Mouse (Mus musculus) hematopoietic stem cell, adult 5-6 weeks (primary cell): ENCODE results near the gene Coro2a. TPM values are rescaled to one million over a fixed set of nuclear protein-coding genes. Genes with fewer than 3 reads are reported as not detected.

Source experiments
- ATAC-seq, 2 experiments: fragments of 125-278 bp in 1 of 2; replicated peaks in 1 of 2; 2 replicates each; pipeline ENCODE4 v1.8.0; 2016 to 2017; ENCODE audit warnings: inconsistent platforms in 2 of 2, mild to moderate bottlenecking in 2 of 2, moderate number of reproducible peaks in 2 of 2, low read depth in 1 of 2, moderate TSS enrichment in 1 of 2; ENCODE audit not compliant: low FRiP score in 2 of 2, poor library complexity in 2 of 2, severe bottlenecking in 2 of 2, insufficient read depth in 1 of 2, low TSS enrichment in 1 of 2
- total RNA-seq: library from RNA; stranded (forward); fragments of 172-1452, 232-1000 nt; gene quantifications from 2 replicates; pipeline ENCODE4 v1.2.3, GENCODE M21; 2017

The Coro2a gene
- total RNA-seq, 1 experiment from 2014 or later, result 57.8 TPM

DNA sequence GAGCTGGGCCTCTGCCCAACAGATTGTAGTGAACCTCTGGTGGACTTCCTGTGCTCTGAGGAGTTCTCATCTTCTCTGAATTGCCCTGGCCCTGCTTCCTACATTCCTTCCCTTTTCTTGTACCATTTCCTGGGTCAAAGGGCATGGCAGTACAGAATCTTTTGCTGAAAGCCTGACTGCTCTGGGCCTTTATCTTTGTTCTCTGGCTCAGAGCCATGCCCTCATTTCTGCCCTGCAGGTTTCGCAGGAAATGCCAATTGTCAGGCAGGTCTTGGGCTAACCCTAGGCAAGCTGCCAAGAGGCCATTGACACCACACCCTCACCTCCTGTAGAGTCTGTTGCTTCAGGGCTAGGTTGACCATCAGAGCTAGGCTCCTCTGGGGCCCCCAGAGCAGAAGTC, 48.1 kb downstream of the Coro2a start:
- ATAC-seq, result peak; percentile 2 to 18; a peak in 1 of 4 replicates

DNA sequence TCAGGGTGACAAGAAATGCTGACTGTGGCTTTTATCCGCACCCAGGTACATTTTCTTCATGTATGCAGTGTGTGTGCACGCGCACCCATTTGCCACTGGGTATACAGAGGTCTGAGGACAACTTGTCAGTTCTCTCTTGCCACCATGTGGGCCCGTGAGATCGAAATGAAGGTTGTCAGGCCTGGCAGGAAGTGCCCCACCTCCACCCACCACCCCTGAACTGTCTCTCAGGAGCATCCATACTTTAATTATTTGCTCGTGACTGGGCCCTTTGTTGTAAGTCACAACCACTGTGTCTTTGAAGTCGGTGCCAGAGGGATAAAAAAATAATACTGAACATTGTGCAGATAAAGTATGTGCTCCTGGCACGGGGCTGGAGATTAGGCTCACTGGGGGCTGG, 51.6 kb downstream of the Coro2a start:
- no peak for ATAC-seq

DNA sequence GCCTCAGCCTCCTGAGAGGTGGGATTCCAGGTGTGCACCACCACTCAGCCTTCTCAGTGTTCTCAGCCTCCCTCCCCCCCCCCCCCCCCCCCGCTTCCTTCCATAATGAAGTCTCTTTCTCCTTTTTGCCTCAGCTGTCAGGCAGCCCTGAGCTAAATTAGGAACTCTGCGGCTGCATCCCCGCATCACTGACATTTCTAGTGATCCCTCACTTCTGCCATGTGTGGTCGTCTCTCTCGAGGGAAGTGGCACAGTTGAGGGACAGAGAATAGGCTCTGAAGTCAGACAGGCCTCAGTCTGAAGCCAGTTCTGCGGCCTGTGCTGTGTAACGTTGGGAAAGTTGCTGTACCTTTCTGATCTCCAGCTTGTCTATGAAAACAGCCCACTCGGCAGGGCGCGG, 52.0 kb downstream of the Coro2a start:
- ATAC-seq, result no peak

DNA sequence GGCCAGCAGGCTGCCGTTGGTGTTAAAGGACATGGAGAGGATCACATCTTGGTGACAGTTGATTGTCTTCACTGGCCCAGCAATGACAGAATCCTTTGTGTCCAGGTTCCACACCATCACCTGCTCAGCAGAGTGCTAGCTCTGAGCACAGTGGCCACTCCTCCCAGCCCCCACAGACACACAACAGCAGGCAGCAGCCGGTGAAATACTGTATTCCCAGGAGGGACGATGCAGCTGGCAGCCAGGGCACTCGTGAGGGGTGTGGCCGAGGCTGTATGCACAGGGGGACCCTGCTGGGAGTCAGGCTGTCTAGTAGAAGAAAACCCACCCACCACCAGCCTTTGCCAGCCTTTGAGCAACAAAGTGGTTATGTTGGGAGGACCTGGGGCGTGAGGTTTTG, 55.3 kb downstream of the Coro2a start:
- no peak for ATAC-seq

DNA sequence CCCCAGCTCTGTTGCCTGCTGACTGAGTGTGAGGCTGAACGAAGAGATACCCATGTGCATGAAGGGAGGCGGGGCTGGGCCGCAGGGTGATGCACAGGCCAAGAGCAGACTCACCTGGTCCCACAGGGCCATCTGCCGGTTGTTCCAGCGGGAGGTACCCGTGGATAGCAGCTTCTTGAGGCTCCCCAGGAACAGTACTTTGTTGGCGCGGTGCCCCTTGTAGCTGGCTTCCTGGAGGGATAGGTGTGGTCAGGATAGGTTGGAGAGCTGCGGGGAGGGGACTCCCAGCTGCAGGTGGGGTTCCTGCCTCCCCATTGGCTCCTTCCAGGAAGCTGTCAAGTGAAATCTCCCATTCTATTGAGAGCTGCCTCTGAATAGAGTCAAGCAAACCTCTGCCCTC, 56.5 kb downstream of the Coro2a start:
- ATAC-seq, result no peak

DNA sequence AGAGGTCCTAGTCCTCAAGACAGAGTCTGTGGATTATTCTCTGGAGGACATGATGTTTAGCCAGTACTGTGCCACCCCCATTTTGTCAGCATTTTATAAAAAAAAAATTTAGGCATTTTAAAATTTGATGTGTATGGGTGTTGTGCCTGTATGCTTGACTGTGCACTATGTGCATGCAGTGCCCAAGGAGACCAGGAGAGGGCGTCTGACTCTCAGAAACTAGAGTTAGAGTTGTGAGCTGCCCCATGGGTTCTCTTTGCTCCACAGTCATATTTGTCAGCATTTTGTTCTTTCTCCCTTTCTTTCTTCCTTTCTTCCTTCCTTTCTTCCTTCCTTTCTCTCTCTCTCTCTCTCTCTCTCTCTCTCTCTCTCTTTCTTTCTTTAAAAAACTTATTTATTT, 57.7 kb downstream of the Coro2a start:
- peak; percentile 46 to 67; a peak in 1 of 4 replicates for ATAC-seq

DNA sequence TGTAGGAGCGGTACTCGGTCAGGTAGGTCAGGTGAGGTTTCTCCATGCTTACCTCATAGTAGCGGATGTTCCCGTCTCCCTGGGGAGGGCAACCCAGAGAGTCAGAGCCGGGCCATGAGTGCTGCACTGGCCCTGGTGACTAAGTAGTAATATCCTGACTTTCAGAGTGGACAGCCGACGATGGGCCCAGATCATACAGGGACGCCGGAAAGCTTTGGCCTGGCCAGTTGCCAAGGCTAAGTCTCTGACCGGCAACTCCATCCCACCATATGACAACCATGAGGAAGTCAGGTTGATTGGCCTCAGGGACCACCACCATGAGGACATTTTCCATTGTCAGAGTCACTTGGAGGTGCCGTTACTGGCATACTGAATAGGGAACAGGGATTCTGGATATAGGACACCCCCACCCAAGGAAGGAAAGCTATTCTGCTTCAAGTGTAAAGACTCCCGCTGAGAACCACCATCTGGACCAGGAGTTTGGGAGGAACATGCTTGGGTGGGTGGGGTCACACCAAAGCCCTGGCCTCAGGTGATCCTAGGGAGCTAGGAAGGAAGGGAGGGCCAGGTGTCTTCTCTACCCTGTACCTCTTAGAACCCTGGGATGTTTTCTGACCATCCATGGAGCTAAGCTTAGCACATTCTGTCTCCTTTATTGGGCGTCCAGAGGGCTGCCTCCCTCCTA, 58.5 kb downstream of the Coro2a start:
- ATAC-seq, result no peak

DNA sequence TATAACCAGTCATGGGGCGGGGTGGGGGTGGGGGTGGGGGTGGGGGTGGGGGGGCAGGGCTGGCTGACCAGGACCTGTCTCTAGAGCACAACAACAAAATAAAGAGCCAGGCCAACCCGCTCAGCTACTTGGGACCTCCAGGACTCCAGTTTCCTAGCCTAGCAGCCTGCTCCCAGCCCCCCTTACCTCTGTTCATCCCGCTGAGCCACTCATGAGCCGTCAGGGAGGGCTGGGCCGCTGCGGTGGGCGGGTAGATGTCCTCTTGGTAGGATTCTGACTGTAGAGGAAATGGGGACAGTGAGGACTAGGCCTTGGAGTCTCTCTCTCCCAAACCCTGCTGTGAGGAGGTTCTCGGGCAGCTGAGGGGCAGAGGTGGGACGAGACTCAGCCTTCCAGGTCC, 60.3 kb downstream of the Coro2a start:
- no peak for ATAC-seq

DNA sequence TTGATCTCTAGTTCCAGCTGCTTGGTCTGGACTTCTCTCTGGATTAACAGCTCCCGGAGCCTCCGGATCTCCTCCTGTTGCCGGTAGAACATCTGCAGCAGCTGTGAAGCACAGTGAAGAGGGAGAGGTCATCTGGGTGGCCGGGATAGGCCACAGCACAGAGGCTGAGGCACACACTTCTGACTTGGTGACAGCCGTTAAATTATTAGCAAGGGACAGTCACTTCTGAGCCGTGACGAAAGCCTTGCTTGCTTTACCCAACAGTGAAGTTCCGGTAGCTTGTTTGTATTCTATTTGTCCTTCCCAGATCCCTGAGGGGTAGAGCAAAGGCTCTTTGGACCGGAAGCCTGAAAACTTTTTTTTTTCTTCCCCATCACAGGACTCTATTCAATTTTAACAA, 62.8 kb downstream of the Coro2a start:
- ATAC-seq, result no peak

DNA sequence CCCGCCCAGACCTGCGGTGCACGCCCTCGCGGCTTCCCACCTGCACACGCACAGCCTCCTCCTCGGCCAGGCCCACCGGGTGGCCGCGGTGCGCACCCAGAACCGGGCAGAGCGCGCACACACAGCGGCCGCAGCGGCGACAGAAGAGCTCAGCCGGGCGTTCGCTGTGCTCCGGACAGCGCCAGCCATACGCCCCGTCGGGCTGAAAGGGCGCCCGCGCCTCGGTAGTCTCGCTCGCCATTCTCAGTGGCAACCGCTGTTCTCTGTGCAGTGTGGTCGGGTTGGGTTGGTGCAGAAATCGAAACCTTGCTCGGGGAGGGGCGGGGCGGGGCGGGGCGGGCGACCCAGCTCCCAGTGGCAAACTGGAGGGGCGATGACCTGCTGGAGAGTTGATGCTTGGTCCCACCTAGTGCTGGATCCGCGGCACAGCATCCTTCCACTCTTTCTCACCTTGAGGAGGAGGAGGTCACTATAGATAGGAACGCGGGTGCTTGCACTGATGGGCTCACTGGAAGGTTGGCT, 66.1 kb downstream of the Coro2a start, which contains the start of gene Trim14:
TSS of gene Trim14 (minus strand) at position 302 of the 522 bp plus-strand sequence.
- ATAC-seq, result peak; percentile 75 to 76

DNA sequence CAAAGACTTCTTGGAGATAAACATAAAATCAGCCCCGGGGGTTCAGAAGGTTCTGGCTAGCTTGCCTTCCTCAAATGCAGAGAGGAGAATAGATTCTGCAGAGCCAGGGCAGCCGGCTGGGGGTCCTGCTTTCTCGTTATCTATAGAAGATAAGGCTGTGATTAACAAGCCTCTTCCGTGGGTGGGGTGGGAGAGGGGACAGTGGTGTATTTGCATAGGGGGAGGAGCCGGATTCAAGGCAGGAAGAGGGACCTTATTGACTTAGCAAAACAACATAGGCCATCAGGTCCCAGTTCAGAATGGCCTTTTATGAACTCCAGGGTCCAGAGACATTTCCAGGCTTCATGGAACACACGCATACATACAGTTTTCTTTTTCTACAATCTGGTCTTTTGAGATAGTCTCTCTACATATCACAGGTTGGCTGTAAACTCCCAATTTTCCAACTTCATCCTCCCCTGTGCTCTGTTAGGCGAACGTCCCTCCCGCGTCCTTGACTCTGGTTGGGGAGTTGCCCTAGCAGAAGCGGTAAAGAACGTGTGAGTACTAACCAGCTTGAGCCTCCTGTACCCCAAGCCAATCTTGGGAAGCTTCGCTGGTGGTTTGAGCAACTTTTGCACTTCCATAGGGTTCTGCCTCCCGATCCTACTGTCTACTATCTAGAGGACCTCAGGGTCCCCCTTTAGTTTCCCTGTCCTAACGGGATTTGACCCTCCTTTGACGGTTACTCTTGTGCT, 66.7 kb downstream of the Coro2a start:
- ATAC-seq, result peak; percentile 16 to 26; a peak in 1 of 4 replicates

DNA sequence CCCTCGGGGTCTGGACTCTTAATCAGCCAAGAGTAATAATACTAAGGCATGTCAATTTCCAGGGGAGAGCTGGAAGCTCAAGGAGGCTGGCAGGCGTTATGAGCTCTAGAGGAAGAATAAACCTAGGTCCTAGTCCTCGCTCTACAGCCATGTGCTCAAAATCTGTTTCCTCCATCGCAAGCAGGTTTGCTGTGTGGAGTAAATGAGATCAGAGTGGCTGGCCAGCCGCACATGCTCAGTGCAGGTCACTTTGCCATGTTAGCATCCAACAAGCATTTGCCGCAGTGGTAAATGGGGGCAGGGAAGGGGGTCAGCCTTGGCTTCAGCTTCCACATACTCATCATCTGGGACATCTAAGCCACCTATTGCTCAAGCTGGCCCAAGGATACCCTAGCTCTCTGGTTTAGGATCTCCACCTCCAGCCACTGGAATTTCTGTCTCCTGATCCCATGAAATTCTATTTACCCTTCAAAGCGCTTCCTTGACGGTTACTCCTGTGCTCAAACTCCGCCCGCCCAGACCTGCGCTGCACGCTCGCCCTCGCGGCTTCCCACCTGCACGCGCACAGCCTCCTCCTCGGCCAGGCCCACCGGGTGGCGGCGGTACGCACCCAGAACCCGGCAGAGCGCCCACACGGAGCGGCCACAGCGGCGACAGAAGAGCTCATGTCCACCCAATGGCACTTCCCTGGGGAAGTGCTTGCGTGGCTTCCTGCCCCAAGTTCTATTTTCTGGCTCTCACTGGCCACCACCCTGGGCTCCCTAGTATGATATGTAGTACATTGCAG, 67.9 kb downstream of the Coro2a start:
- peak in 1 of 2 experiments; percentile 37; a peak in 1 of 4 replicates for ATAC-seq

DNA sequence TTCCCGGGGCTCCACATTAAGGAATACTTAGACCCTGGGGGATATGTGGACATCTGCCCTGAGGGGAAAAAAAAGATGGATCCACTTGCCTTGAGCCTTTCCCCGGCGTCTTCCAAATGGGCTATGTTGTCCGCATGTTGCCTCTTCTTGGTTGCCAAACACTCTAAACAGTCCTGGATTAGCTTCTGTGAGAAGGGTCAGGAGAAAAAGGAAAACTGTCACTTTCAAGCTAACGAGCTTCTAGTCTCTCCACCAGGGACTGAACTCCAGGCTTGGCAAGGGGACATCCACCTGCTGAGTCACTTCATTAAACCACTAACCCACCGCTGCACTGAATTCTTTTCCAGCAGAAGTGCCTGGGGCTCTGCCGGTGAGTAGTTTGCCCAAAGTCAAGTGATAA, 69.1 kb downstream of the Coro2a start:
- 0 out of 4 replicates have a peak, but pooled peaks of 1 of the 2 experiments have one; percentile 19 for ATAC-seq

DNA sequence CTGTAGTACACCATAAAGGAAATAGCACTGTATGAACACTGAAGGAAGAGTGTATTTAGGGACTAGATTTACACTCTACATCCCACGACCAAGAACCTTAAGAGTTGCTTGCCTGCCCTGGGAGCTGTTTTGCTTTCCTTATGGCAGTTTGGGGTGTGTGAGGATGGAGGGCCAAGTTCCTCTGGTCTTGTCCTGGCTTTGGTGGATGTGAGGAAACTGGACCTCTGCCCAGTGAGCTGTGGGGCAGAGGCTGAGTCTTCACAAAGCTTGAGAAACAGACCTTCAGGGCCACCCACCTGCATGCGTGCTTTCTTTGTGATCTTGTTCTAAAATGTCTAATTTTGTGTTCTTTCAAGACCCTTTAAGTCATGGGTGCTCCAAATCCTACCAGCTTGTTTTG, 69.5 kb downstream of the Coro2a start:
- ATAC-seq, result no peak

DNA sequence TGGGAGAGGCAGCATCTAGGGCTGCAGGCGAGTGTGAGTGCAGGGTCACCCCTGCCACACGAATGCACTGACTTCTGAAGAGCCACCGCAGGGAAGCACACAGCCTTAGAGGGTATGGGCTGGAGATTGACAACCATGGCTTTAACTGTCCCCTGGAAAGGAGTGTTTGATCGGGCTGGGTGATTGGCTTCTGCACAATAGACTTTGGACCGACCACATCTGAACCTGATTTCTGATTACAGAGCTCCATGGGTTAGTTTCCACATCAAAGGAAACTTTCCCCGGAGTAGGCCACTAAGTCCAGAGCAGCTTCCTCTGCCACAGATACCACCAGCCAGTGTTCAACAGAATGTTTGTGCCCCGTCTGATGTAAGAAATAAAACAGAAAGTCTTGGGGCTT, 72.3 kb downstream of the Coro2a start:
- no peak for ATAC-seq

DNA sequence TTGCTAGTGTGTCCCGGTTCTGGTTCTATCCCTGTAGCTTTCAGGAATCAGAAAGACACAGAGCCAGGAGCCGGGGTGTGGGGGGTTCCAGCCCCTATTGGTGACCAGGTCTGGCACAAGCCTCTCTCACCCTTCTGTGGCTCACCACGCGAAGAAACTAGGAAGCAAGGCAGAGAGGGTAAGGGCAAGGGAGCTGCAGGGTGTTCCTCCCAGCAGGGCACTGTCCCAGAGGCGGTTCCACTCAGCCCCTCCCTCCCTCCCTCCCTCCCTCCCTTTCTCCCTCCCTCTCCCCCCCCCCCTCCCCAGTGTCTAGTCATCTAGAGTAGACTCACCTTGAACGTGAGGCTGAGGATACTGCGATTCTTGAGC, 74.5 kb downstream of the Coro2a start:
- peak; percentile 63 to 84 for ATAC-seq

DNA sequence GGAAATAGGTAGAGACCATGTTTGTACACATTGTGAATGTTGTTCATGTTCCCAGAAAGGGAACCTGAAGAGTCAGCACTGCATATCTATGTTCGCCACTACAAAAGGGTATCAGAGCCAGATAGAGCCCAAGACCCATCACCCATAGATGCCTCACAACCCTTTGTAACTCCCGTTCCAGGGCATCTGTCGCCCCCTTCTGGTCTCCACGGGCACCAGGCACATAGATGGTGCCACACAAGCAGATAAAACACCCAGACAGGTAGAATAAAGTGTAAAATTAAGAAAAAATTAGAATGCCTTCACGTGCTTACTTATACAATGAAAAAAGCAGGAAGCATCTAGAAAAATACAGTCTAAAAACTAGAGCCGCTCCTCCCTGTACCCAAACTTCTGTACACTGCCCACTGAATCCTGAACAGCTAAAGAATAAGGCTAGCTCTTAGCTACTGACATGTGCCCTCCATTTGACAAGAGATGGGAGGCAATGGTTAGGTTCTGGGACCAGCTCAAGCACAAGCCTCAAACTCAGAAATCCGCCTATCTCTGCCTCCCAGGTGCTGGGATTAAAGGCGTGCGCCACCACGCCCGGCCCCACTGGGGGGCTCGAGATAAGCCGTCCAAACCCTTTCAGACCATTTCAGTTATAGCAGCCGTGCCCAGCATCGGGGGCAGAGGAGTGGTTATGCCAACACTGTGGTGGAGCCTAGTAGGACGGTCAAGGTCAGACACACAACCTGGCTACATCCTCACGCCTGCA, 75.0 kb downstream of the Coro2a start:
- peak; percentile 20 to 49 for ATAC-seq
